Mouse (Mus musculus) neural tube, embryonic 11.5 days (tissue): ENCODE data around the gene Insr. TPM values are rescaled to one million over a fixed set of nuclear protein-coding genes. Genes with fewer than 3 reads are reported as not detected.
"Not testable (repeated sequence)": the region's sequence is repeated elsewhere in the genome, so short reads cannot be mapped to it uniquely, and the experiment has no call there.

Source experiments
- ATAC-seq: fragments of 200-750 bp; cut with Nextera tagmentation; 2 replicates; pipeline ENCODE4 v1.8.0; 2017; ENCODE audit warnings: moderate number of reproducible peaks, mild to moderate bottlenecking, moderate TSS enrichment, moderate library complexity; ENCODE audit not compliant: insufficient read depth, low FRiP score, low TSS enrichment
- DNase-seq: peaks from one replicate; pipeline ENCODE4 v3.0.0-alpha.2; 2015; ENCODE audit warnings: low spot score
- H3K27ac ChIP-seq: fragments of 300-500 bp; sonication (generic); 2 replicates; pipeline ENCODE4 v1.5.1; 2014; ENCODE audit warnings: low read depth, mild to moderate bottlenecking, low read length
- H3K27me3 ChIP-seq: fragments of 300-500 bp; sonication (generic); 2 replicates; pipeline ENCODE4 v1.6.1; 2014; ENCODE audit warnings: mild to moderate bottlenecking, low read length, mixed read lengths; ENCODE audit not compliant: control insufficient read depth, insufficient read depth
- H3K36me3 ChIP-seq: fragments of 300-500 bp; sonication (generic); 2 replicates; pipeline ENCODE4 v1.6.1; 2014; ENCODE audit warnings: mild to moderate bottlenecking, low read length, moderate library complexity, mixed read lengths; ENCODE audit not compliant: control insufficient read depth, insufficient read depth
- H3K4me1 ChIP-seq: fragments of 300-500 bp; sonication (generic); 2 replicates; pipeline ENCODE4 v1.6.1; 2014; ENCODE audit warnings: low read length, mixed read lengths; ENCODE audit not compliant: control insufficient read depth, insufficient read depth
- H3K4me2 ChIP-seq: fragments of 300-500 bp; sonication (generic); 2 replicates; pipeline ENCODE4 v1.6.1; 2014; ENCODE audit warnings: low read depth, mild to moderate bottlenecking, moderate library complexity
- H3K4me3 ChIP-seq: fragments of 300-500 bp; sonication (generic); 2 replicates; pipeline ENCODE4 v1.5.1; 2014; ENCODE audit warnings: low read depth, low read length
- H3K9ac ChIP-seq: fragments of 300-500 bp; sonication (generic); 2 replicates; pipeline ENCODE4 v1.6.1; 2014; ENCODE audit warnings: mild to moderate bottlenecking, low read length
- H3K9me3 ChIP-seq: fragments of 300-500 bp; sonication (generic); 2 replicates; pipeline ENCODE4 v1.6.1; 2016; ENCODE audit warnings: low read length; ENCODE audit not compliant: control insufficient read depth
- WGBS: fragments of 180-500 bp; shearing (Covaris S2); extraction: QIAGEN DNeasy Blood & Tissue Kit; methylation state at CpG from one replicate; pipeline ENCODE4 v1.1.7; 2014; 5-methylcytosine and 5-hydroxymethylcytosine counted together
- microRNA-seq: library from miRNA; unstranded; fragments of <30 nt; microRNA quantifications from one replicate; pipeline ENCODE4, GENCODE M21; 2016
- polyA plus RNA-seq: library from polyadenylated mRNA; unstranded; fragments of >200 nt; fragmentation: Nextera tagmentation; extraction: Ambion mirVana; gene quantifications from 2 replicates; pipeline ENCODE4 v1.2.1, GENCODE M21; 2014

Gene Insr
- polyA plus RNA-seq, 1 experiment from 2014 or later: 43.3 TPM

DNA sequence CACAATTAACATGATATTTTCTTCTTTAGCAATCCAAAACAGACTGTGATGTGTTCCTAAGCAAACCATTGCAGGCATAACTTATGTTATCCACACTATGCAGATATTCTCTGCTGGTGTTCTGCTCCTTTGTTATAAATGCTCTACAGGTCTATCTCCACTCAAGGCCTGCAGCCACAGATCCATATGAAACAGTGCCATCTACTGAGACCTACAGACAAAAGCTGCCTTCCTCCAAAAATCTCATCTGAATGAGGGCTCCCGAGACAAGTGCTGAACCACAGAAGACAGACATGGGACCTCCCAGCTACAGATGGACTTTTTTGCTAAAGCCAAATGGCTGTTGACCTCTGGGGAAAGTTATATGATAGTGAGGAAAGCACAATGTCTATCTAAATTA lies 132.9 kb downstream of the Insr start:
- H3K27me3 ChIP-seq: no peaks in the 10 kb centered on the region
- no peak overlapping the region for H3K4me3 ChIP-seq
- no peak overlapping the region for H3K4me2 ChIP-seq
- DNase-seq: no peak
- no peaks in the 10 kb centered on the region for H3K36me3 ChIP-seq
- H3K4me1 ChIP-seq: no peaks in the 10 kb centered on the region
- WGBS: 81% methylated on average over 1 of the region's 1 CpGs
- no peak for ATAC-seq
- H3K27ac ChIP-seq: no peak overlapping the region
- H3K9me3 ChIP-seq: no peaks in the 10 kb centered on the region; the same call in 1 of the 2 replicates
- no peak overlapping the region for H3K9ac ChIP-seq

DNA sequence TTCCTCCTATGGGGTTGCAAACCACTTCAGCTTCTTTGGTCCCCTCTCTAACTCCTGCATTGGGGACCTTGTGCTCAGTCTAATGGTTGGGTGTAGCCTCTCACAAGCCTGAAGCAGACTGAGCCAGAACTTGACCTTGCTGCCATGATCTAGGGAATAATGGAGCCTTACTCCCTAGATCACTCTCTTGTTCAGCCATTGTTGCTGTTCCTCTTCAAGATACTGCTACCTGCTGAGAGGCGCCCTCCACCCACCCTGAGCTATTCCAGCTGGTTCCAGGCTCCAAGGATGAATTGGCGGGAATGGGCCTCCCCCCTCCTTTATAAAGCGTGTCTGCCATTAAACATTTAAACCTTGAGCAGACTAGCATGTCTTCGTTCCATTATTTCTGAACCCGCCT lies 179.0 kb downstream of the Insr start:
- DNase-seq, H3K9ac ChIP-seq, H3K4me1 ChIP-seq, H3K36me3 ChIP-seq, H3K4me3 ChIP-seq, H3K4me2 ChIP-seq, ATAC-seq, H3K27me3 ChIP-seq, H3K27ac ChIP-seq, H3K9me3 ChIP-seq: not testable (repeated sequence)
- WGBS: 77% methylated on average over 5 of the region's 5 CpGs

Small RNA genes within 50 kb of the gene (microRNA-seq; reads per million reads assigned to microRNA genes)
- not detected for gene Gm25775

Other genes with a start within 250 kb of the Insr start
- gene A430078G23Rik, start 73.8 kb upstream of the Insr start, polyA plus RNA-seq: not detected in 2 replicates
- 9.0 and 10.8 TPM in 2 replicates for gene Arhgef18, start 113.4 kb upstream of the Insr start, polyA plus RNA-seq
- gene Pex11g, start 188.1 kb upstream of the Insr start, polyA plus RNA-seq: 2.9 TPM in 2 replicates
- 0.20 TPM in 1 of 2 replicates, not detected in the other for gene Tex45, start 191.2 kb upstream of the Insr start, polyA plus RNA-seq
- 29.9 and 36.8 TPM in 2 replicates for gene Zfp358, start 213.5 kb upstream of the Insr start, polyA plus RNA-seq
- gene Mcoln1, start 220.8 kb upstream of the Insr start, polyA plus RNA-seq: 50.3 and 56.0 TPM in 2 replicates
- gene Pnpla6, start 235.8 kb upstream of the Insr start, polyA plus RNA-seq: 17.9 and 20.7 TPM in 2 replicates